Mouse (Mus musculus) brain, embryonic 14.5 days (tissue): ENCODE data around the gene Leprot.

Source experiments
- CTCF ChIP-seq: fragments of 200-500 bp; IDR thresholded peaks from 2 replicates; pipeline ENCODE4 v1.5.1; 2012; ENCODE audit warnings: inconsistent platforms, mild to moderate bottlenecking, moderate library complexity, borderline replicate concordance; ENCODE audit not compliant: insufficient read depth, insufficient read length; ENCODE audit errors: extremely low read depth
- POLR2A ChIP-seq: fragments of 200-500 bp; IDR thresholded peaks from 2 replicates; pipeline ENCODE4 v1.6.1; 2012; ENCODE audit warnings: mild to moderate bottlenecking, inconsistent platforms, borderline replicate concordance; ENCODE audit not compliant: poor library complexity, insufficient read depth, insufficient read length, severe bottlenecking; ENCODE audit errors: extremely low read depth

DNA sequence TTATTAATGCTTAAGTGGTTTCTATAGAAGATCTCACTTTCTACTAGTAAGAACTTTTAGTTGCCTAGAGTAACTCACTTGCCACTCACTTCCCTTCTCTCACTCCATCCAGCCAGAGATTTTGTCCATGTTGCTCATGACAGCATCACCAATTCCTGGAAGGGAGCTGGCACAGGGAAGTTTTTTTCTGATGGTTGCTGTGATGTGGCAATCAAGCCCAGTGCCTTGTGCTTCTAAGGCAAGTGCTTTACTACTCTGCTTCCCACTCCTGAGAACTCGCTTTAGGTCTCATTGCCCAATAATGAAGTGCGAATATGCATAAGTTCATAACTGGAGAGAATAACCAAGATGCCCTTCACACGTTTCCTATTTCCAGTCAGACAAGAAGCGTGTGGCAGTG, 35.1 kb downstream of the Leprot start:
- TF ChIP-seq CTCF (no peak), POLR2A (no peak)
